Mouse (Mus musculus) lung, embryonic 16.5 days (tissue): ENCODE measurements around the gene Tmem201. TPM values are rescaled to one million over a fixed set of nuclear protein-coding genes. Genes with fewer than 3 reads are reported as not detected.

Source experiments
- polyA plus RNA-seq: library from polyadenylated mRNA; unstranded; fragments of >200 nt; fragmentation: Nextera tagmentation; extraction: Ambion mirVana; gene quantifications from 2 replicates; pipeline ENCODE4 v1.2.1, GENCODE M21; 2015

Gene Tmem201
- polyA plus RNA-seq, 1 experiment from 2014 or later = 26.0 TPM

Other genes starting within 250 kb of the Tmem201 start
- 57.5 and 59.7 TPM in 2 replicates for gene Ctnnbip1, start 219.8 kb downstream of the Tmem201 start, polyA plus RNA-seq
- gene Clstn1, start 151.6 kb downstream of the Tmem201 start, polyA plus RNA-seq = 13.6 and 15.3 TPM in 2 replicates
- 5.7 and 5.9 TPM in 2 replicates for gene Pik3cd, start 35.5 kb downstream of the Tmem201 start, polyA plus RNA-seq
- gene Slc25a33, start 36.2 kb upstream of the Tmem201 start, polyA plus RNA-seq = 5.8 TPM in 2 replicates
- gene Spsb1, start 217.0 kb upstream of the Tmem201 start, polyA plus RNA-seq = 14.9 and 15.1 TPM in 2 replicates